Comparison of ENCODE assay signal across 1 mouse cellular context in genomic region chr11:96975511-96976378, GRCm38 (mm10).
TF ChIP-seq lines count a peak whose summit lies in the region.

No protein-coding gene starts in this region.

TF ChIP-seq in MEL, 35 proteins besides CTCF, POLR2A, EP300 and RAD21:
- TF ChIP-seq MAFK (IDR thresholded peaks at IDR 0.05; ENCODE audit: borderline replicate concordance, low read depth, low read length) (no peak), POLR2AphosphoS5 (IDR thresholded peaks at IDR 0.05; ENCODE audit: borderline replicate concordance, low read depth, low read length) (no peak), NRF1 (IDR thresholded peaks at IDR 0.05; ENCODE audit: insufficient read depth, low read depth, low read length, poor library complexity, severe bottlenecking) (no peak), UBTF (IDR thresholded peaks at IDR 0.05; ENCODE audit: borderline replicate concordance, insufficient read depth, low read depth, low read length) (no peak), TBP (IDR thresholded peaks at IDR 0.05; ENCODE audit: low read depth, low read length) (no peak), POLR2AphosphoS2 (IDR thresholded peaks at IDR 0.05; ENCODE audit: low read length) (no peak)
